ENCODE assay signal across 8 mouse cellular contexts in genomic region chr16:8791949-8792557, GRCm38 (mm10). TPM values are rescaled to one million over a fixed set of nuclear protein-coding genes. Genes with fewer than 3 reads are reported as not detected.
DNase-seq lines count a peak whose midpoint lies in the region; ATAC-seq and TF ChIP-seq lines count a peak whose summit lies in the region.

Gene Usp7, minus strand, starts transcription at chr16:8792308.

- TF ChIP-seq EP300 in lung, postnatal 0 days (IDR thresholded peaks at IDR 0.05), result no peak

- H3K4me1 ChIP-seq in lung, postnatal 0 days (ENCODE audit: insufficient read depth, low read depth, low read length), result no peaks in the 10 kb centered on the region
- H3K4me1 ChIP-seq in embryonic facial prominence, embryonic 11.5 days (ENCODE audit: control insufficient read depth, insufficient read depth, low read length), result no peaks in the 10 kb centered on the region
- 0 out of 2 replicates have a peak, but pooled peaks cover 3% of the 10 kb centered on the region for H3K4me1 ChIP-seq in heart, embryonic 13.5 days
- H3K4me1 ChIP-seq in neural tube, embryonic 13.5 days (replicated peaks), result no peaks in the 10 kb centered on the region

- no peak within 1 kb of the TSS for H3K27ac ChIP-seq in lung, postnatal 0 days (ENCODE audit: low read length)
- H3K27ac ChIP-seq in embryonic facial prominence, embryonic 11.5 days (replicated peaks; ENCODE audit: low read depth, low read length), result no peak within 1 kb of the TSS
- no peak within 1 kb of the TSS for H3K27ac ChIP-seq in heart, embryonic 13.5 days (replicated peaks)
- H3K27ac ChIP-seq in neural tube, embryonic 13.5 days (replicated peaks), result no peak within 1 kb of the TSS

- WGBS in lung, postnatal 0 days, result 90% methylated on average over 20 of the region's 20 CpGs
- 92% methylated on average over 20 of the region's 20 CpGs for WGBS in embryonic facial prominence, embryonic 11.5 days
- 85% methylated on average over 20 of the region's 20 CpGs for WGBS in heart, embryonic 13.5 days
- WGBS in neural tube, embryonic 13.5 days, result 95% methylated on average over 20 of the region's 20 CpGs

- no peaks in the 10 kb centered on the region for H3K9me3 ChIP-seq in lung, postnatal 0 days (ENCODE audit: low read length)
- H3K9me3 ChIP-seq in embryonic facial prominence, embryonic 11.5 days (replicated peaks; ENCODE audit: control insufficient read depth, low read length), result no peaks in the 10 kb centered on the region
- H3K9me3 ChIP-seq in heart, embryonic 13.5 days, result no peaks in the 10 kb centered on the region
- no peaks in the 10 kb centered on the region for H3K9me3 ChIP-seq in neural tube, embryonic 13.5 days

- H3K9ac ChIP-seq in lung, postnatal 0 days (replicated peaks; ENCODE audit: low read depth), result no peak within 1 kb of the TSS
- no peak within 1 kb of the TSS for H3K9ac ChIP-seq in embryonic facial prominence, embryonic 11.5 days (replicated peaks; ENCODE audit: low read length)
- no peak within 1 kb of the TSS for H3K9ac ChIP-seq in heart, embryonic 13.5 days
- no peak within 1 kb of the TSS for H3K9ac ChIP-seq in neural tube, embryonic 13.5 days

- H3K4me2 ChIP-seq in lung, postnatal 0 days (replicated peaks; ENCODE audit: low read depth, low read length), result no peak within 1 kb of the TSS
- no peak within 1 kb of the TSS for H3K4me2 ChIP-seq in embryonic facial prominence, embryonic 11.5 days (ENCODE audit: low read depth, low read length)
- H3K4me2 ChIP-seq in heart, embryonic 13.5 days, result no peak within 1 kb of the TSS
- H3K4me2 ChIP-seq in neural tube, embryonic 13.5 days, result no peak within 1 kb of the TSS

- H3K4me3 ChIP-seq in lung, postnatal 0 days (ENCODE audit: low read depth, low read length), result no peak within 1 kb of the TSS
- no peak within 1 kb of the TSS for H3K4me3 ChIP-seq in embryonic facial prominence, embryonic 11.5 days (ENCODE audit: low read depth, low read length)
- H3K4me3 ChIP-seq in heart, embryonic 13.5 days, result no peak within 1 kb of the TSS
- no peak within 1 kb of the TSS for H3K4me3 ChIP-seq in neural tube, embryonic 13.5 days

- TF ChIP-seq CTCF in lung, postnatal 0 days (IDR thresholded peaks at IDR 0.05), result no peak

- no peaks in the 10 kb centered on the region for H3K36me3 ChIP-seq in lung, postnatal 0 days (ENCODE audit: insufficient read depth, low read length)
- H3K36me3 ChIP-seq in embryonic facial prominence, embryonic 11.5 days (replicated peaks; ENCODE audit: control insufficient read depth, insufficient read depth, low read depth, low read length), result no peaks in the 10 kb centered on the region
- H3K36me3 ChIP-seq in heart, embryonic 13.5 days, result no peaks in the 10 kb centered on the region
- H3K36me3 ChIP-seq in neural tube, embryonic 13.5 days, result no peaks in the 10 kb centered on the region

- intact Hi-C loops in left cerebral cortex, postnatal 25 days (cut with DNase I), result no loop called here

- ATAC-seq in lung, postnatal 0 days, result no peak
- no peak for ATAC-seq in embryonic facial prominence, embryonic 11.5 days (replicated peaks; ENCODE audit: insufficient number of reproducible peaks, low FRiP score, low TSS enrichment, low read depth)
- ATAC-seq in heart, embryonic 13.5 days (ENCODE audit: extremely low read depth, insufficient number of reproducible peaks, low FRiP score, low TSS enrichment), result no peak
- no peak for ATAC-seq in neural tube, embryonic 13.5 days (ENCODE audit: low read depth)

- no peaks in the 10 kb centered on the region for H3K27me3 ChIP-seq in lung, postnatal 0 days (replicated peaks; ENCODE audit: insufficient read depth, low read length)
- H3K27me3 ChIP-seq in embryonic facial prominence, embryonic 11.5 days (ENCODE audit: control insufficient read depth, insufficient read depth, low read length), result no peaks in the 10 kb centered on the region
- no peaks in the 10 kb centered on the region for H3K27me3 ChIP-seq in heart, embryonic 13.5 days (replicated peaks)
- no peaks in the 10 kb centered on the region for H3K27me3 ChIP-seq in neural tube, embryonic 13.5 days

- DNase-seq in lung, postnatal 0 days (ENCODE audit: low spot score), result no peak
- DNase-seq in lung, postnatal 4 days, result no peak
- DNase-seq in embryonic facial prominence, embryonic 11.5 days (ENCODE audit: low spot score), result no peak
- no peak for DNase-seq in left cerebral cortex, postnatal 25 days (ENCODE audit: low spot score in 2 of 2)
- no peak for DNase-seq in cerebellum, postnatal 36 days
- DNase-seq in kidney, adult 9 months, result no peak

RNA-seq across cellular contexts. Expression of gene Usp7, which starts in this region (rescaled TPM):
- 16.5 and 17.6 TPM in 2 replicates for polyA plus RNA-seq in lung, postnatal 0 days (2015; fragmentation: Nextera tagmentation; extraction: Ambion mirVana)
- 34.9 and 40.2 TPM in 2 replicates for polyA plus RNA-seq in embryonic facial prominence, embryonic 11.5 days (2014; fragmentation: Nextera tagmentation; extraction: Ambion mirVana)
- polyA plus RNA-seq in heart, embryonic 13.5 days (2015; fragmentation: Nextera tagmentation; extraction: Ambion mirVana), result 14.3 and 15.2 TPM in 2 replicates
- total RNA-seq in left cerebral cortex, postnatal 25 days (2021), result 100 to 1,000 TPM; 155 to 160 TPM
- polyA plus RNA-seq in neural tube, embryonic 13.5 days (2015; fragmentation: Nextera tagmentation; extraction: Ambion mirVana), result 30.9 and 31.3 TPM in 2 replicates
